Mouse (Mus musculus): Measurements from ENCODE around the gene Mrpl52. TPM values are rescaled to one million over a fixed set of nuclear protein-coding genes. Genes with fewer than 3 reads are reported as not detected.

Gene Mrpl52
- polyA plus RNA-seq, 1 experiment from 2014 or later: 228 TPM

GRCm38 (mm10) chr14:54387546-54387945, 39.2 kb upstream of the Mrpl52 start:
- Histone ChIP-seq H3K4me2 (ENCODE audit: low read length) (no peak overlapping the region), H3K27ac (ENCODE audit: low read depth, low read length) (no peak overlapping the region), H3K27me3 (replicated peaks; ENCODE audit: control insufficient read depth, insufficient read depth, low read length) (no peaks in the 10 kb centered on the region), H3K4me1 (ENCODE audit: control insufficient read depth, insufficient read depth, low read depth, low read length) (no peaks in the 10 kb centered on the region), H3K36me3 (ENCODE audit: control insufficient read depth, insufficient read depth, low read length) (no peaks in the 10 kb centered on the region), H3K9me3 (ENCODE audit: control insufficient read depth, low read length) (no peaks in the 10 kb centered on the region), H3K4me3 (ENCODE audit: low read length) (no peak overlapping the region), H3K9ac (ENCODE audit: low read depth, low read length) (no peak overlapping the region)
- WGBS: 65% methylated on average over 6 of the region's 6 CpGs
- no peak for ATAC-seq

GRCm38 (mm10) chr14:54390843-54391242, 35.9 kb upstream of the Mrpl52 start:
- H3K36me3 ChIP-seq (ENCODE audit: control insufficient read depth, insufficient read depth, low read length): no peaks in the 10 kb centered on the region
- no peak overlapping the region for H3K9ac ChIP-seq (ENCODE audit: low read depth, low read length)
- no peak for ATAC-seq
- no peak overlapping the region for H3K27ac ChIP-seq (ENCODE audit: low read depth, low read length)
- H3K27me3 ChIP-seq (replicated peaks; ENCODE audit: control insufficient read depth, insufficient read depth, low read length): no peaks in the 10 kb centered on the region
- H3K4me2 ChIP-seq (ENCODE audit: low read length): no peak overlapping the region
- H3K4me3 ChIP-seq (ENCODE audit: low read length): no peak overlapping the region
- no peaks in the 10 kb centered on the region for H3K4me1 ChIP-seq (ENCODE audit: control insufficient read depth, insufficient read depth, low read depth, low read length)
- no peaks in the 10 kb centered on the region for H3K9me3 ChIP-seq (ENCODE audit: control insufficient read depth, low read length)
- 71% methylated on average over 6 of the region's 6 CpGs for WGBS

DNA sequence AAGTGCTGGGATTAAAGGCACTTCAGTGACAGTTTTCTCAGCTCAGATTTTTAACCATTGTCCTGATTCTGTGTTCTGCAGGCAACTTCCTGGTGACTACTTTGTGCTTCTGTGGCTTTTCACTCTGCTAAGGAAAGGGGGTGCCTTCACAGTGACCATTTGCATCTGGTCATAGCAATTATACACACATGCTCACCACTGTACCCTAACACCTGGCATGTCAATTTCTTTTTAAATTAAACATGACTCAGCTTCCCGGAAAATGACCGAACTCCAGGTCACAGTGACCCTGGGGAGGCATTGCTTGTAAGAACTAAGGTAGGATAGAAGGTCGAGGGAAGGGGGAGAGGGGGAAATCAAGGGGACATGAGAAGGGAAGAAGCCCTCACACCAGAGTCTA, 32.9 kb upstream of the Mrpl52 start:
- no peaks in the 10 kb centered on the region for H3K4me1 ChIP-seq (ENCODE audit: control insufficient read depth, insufficient read depth, low read depth, low read length)
- no peak overlapping the region for H3K9ac ChIP-seq (ENCODE audit: low read depth, low read length)
- H3K36me3 ChIP-seq (ENCODE audit: control insufficient read depth, insufficient read depth, low read length): no peaks in the 10 kb centered on the region
- H3K27ac ChIP-seq (ENCODE audit: low read depth, low read length): no peak overlapping the region
- no peak for ATAC-seq
- WGBS: 81% methylated on average over 3 of the region's 3 CpGs
- H3K4me3 ChIP-seq (ENCODE audit: low read length): no peak overlapping the region
- H3K27me3 ChIP-seq (replicated peaks; ENCODE audit: control insufficient read depth, insufficient read depth, low read length): no peaks in the 10 kb centered on the region
- H3K4me2 ChIP-seq (ENCODE audit: low read length): no peak overlapping the region
- H3K9me3 ChIP-seq (ENCODE audit: control insufficient read depth, low read length): no peaks in the 10 kb centered on the region

DNA sequence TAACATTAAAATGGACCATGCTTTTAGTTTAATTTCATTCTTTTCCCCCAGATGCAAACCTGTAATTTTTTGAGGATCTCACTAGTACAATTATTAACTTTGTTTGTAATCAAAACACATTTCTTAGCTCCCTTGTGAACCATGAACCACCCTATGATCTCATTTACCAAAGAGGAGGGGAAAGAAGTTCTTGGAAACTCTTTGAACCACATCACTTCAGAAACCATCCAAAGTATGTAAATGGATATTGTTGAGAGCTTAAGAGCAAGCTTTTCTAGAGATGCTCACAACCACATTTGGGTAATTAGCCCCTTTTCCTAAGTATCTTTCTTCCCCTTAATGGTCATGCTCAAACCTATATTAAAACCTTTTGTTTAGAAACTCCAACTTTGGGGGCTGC, 32.4 kb upstream of the Mrpl52 start:
- Histone ChIP-seq H3K4me1 (ENCODE audit: control insufficient read depth, insufficient read depth, low read depth, low read length) (no peaks in the 10 kb centered on the region), H3K27ac (ENCODE audit: low read depth, low read length) (no peak overlapping the region), H3K27me3 (replicated peaks; ENCODE audit: control insufficient read depth, insufficient read depth, low read length) (no peaks in the 10 kb centered on the region), H3K36me3 (ENCODE audit: control insufficient read depth, insufficient read depth, low read length) (no peaks in the 10 kb centered on the region), H3K4me2 (ENCODE audit: low read length) (no peak overlapping the region), H3K4me3 (ENCODE audit: low read length) (no peak overlapping the region), H3K9ac (ENCODE audit: low read depth, low read length) (no peak overlapping the region), H3K9me3 (ENCODE audit: control insufficient read depth, low read length) (no peaks in the 10 kb centered on the region)
- ATAC-seq: no peak

DNA sequence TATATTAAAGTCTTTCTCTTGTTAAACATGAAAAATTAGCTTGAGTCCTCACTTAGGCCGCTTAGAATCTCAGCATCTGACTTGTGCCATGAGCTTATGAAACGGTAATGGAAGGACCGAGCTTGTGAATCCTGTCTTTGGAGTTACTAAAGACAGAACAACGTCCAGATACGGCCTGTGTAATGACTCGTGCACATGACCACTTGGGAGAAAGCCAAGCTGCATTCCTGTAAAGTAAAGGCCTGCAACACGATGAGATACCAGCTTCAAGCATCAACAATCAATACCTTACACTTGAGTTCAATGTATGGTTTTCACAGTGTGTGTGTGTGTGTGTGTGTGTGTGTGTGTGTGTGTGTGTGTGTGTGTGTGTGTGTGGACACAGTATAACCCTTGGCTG, 30.0 kb upstream of the Mrpl52 start:
- H3K36me3 ChIP-seq (ENCODE audit: control insufficient read depth, insufficient read depth, low read length): no peaks in the 10 kb centered on the region
- WGBS: 89% methylated on average over 7 of the region's 7 CpGs

DNA sequence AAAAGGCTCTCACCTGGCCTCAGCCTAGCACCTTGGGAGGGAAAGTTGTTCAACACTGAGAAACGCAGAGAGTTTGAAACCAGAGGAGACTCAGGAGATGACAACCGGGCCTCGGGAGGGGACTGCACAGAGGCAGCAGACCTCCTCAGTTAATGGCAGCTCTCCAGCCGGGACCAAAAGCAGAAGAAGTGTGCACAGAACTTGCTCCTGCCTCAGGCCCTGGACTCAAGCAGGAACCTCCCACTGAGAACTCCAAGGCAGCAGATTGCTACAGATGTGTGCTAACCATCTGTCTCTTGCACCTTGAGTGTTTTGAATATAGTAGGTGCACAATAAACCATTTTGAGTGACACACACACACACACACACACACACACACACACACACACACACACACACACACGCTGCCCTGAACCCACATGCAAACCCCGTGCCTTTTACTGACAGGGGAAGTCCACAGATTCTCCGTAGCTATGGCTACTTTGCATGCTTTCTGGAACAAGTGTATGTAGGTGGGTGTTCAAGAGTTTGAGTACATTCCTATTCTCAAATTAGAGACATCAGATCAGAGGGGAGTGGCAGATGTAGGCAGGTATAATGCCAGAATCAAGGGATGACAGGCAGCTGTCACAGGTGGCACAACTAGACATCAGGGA, 28.7 kb upstream of the Mrpl52 start:
- Histone ChIP-seq H3K4me3 (ENCODE audit: low read length) (no peak overlapping the region), H3K27ac (ENCODE audit: low read depth, low read length) (no peak overlapping the region), H3K27me3 (replicated peaks; ENCODE audit: control insufficient read depth, insufficient read depth, low read length) (no peaks in the 10 kb centered on the region), H3K36me3 (ENCODE audit: control insufficient read depth, insufficient read depth, low read length) (no peaks in the 10 kb centered on the region), H3K9ac (ENCODE audit: low read depth, low read length) (no peak overlapping the region), H3K9me3 (ENCODE audit: control insufficient read depth, low read length) (no peaks in the 10 kb centered on the region), H3K4me1 (ENCODE audit: control insufficient read depth, insufficient read depth, low read depth, low read length) (no peaks in the 10 kb centered on the region), H3K4me2 (ENCODE audit: low read length) (no peak overlapping the region)
- WGBS: 85% methylated on average over 7 of the region's 7 CpGs
- ATAC-seq: no peak

More for the DNA sequence above, 30.0 kb upstream of the Mrpl52 start:
- Histone ChIP-seq H3K9me3 (ENCODE audit: control insufficient read depth, low read length) (no peaks in the 10 kb centered on the region), H3K4me1 (ENCODE audit: control insufficient read depth, insufficient read depth, low read depth, low read length) (no peaks in the 10 kb centered on the region), H3K9ac (ENCODE audit: low read depth, low read length) (no peak overlapping the region), H3K4me3 (ENCODE audit: low read length) (no peak overlapping the region), H3K4me2 (ENCODE audit: low read length) (no peak overlapping the region), H3K27me3 (replicated peaks; ENCODE audit: control insufficient read depth, insufficient read depth, low read length) (no peaks in the 10 kb centered on the region), H3K27ac (ENCODE audit: low read depth, low read length) (no peak overlapping the region)
- ATAC-seq: no peak

DNA sequence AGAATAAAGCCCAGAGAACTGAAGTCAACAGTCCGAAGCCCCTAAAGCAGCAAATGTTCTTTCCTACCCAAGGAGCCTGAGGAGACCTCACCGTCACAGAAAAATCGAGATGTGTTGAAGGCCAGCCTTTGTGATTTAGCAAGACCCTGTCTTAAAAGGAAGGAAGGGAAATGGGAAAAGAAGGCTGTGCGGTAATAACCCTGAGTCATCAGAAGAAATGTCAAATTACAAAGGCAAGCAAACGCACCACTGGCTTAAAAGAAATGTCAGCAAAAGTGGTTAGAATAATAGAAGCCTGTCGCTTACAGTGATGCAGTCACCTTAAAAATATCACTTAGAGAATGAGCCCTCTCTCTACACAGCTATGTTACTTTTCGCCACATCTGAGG, 28.2 kb upstream of the Mrpl52 start:
- Histone ChIP-seq H3K27ac (ENCODE audit: low read depth, low read length) (no peak overlapping the region), H3K4me3 (ENCODE audit: low read length) (no peak overlapping the region)
- ATAC-seq: no peak

GRCm38 (mm10) chr14:54398921-54399382, 27.8 kb upstream of the Mrpl52 start:
- no peaks in the 10 kb centered on the region for H3K4me1 ChIP-seq (ENCODE audit: control insufficient read depth, insufficient read depth, low read depth, low read length)
- no peaks in the 10 kb centered on the region for H3K9me3 ChIP-seq (ENCODE audit: control insufficient read depth, low read length)
- no peaks in the 10 kb centered on the region for H3K27me3 ChIP-seq (replicated peaks; ENCODE audit: control insufficient read depth, insufficient read depth, low read length)
- H3K36me3 ChIP-seq (ENCODE audit: control insufficient read depth, insufficient read depth, low read length): no peaks in the 10 kb centered on the region
- H3K9ac ChIP-seq (ENCODE audit: low read depth, low read length): no peak overlapping the region
- ATAC-seq: no peak
- no peak overlapping the region for H3K4me3 ChIP-seq (ENCODE audit: low read length)
- no peak overlapping the region for H3K27ac ChIP-seq (ENCODE audit: low read depth, low read length)
- no peak overlapping the region for H3K4me2 ChIP-seq (ENCODE audit: low read length)
- 63% methylated on average over 8 of the region's 8 CpGs for WGBS

More for the DNA sequence above, 28.2 kb upstream of the Mrpl52 start:
- H3K27me3 ChIP-seq (replicated peaks; ENCODE audit: control insufficient read depth, insufficient read depth, low read length): no peaks in the 10 kb centered on the region
- H3K4me1 ChIP-seq (ENCODE audit: control insufficient read depth, insufficient read depth, low read depth, low read length): no peaks in the 10 kb centered on the region
- no peaks in the 10 kb centered on the region for H3K36me3 ChIP-seq (ENCODE audit: control insufficient read depth, insufficient read depth, low read length)
- H3K9ac ChIP-seq (ENCODE audit: low read depth, low read length): no peak overlapping the region
- no peak overlapping the region for H3K4me2 ChIP-seq (ENCODE audit: low read length)
- no peaks in the 10 kb centered on the region for H3K9me3 ChIP-seq (ENCODE audit: control insufficient read depth, low read length)
- WGBS: 84% methylated on average over 7 of the region's 7 CpGs

- WGBS: 77% methylated on average over 3 of the region's 3 CpGs
- Histone ChIP-seq H3K4me1 (ENCODE audit: control insufficient read depth, insufficient read depth, low read depth, low read length) (no peaks in the 10 kb centered on the region), H3K9ac (ENCODE audit: low read depth, low read length) (no peak overlapping the region), H3K36me3 (ENCODE audit: control insufficient read depth, insufficient read depth, low read length) (no peaks in the 10 kb centered on the region), H3K9me3 (ENCODE audit: control insufficient read depth, low read length) (no peaks in the 10 kb centered on the region), H3K4me2 (ENCODE audit: low read length) (no peak overlapping the region), H3K4me3 (ENCODE audit: low read length) (no peak overlapping the region), H3K27ac (ENCODE audit: low read depth, low read length) (no peak overlapping the region), H3K27me3 (replicated peaks; ENCODE audit: control insufficient read depth, insufficient read depth, low read length) (no peaks in the 10 kb centered on the region)
- no peak for ATAC-seq
These were observed 25.0 kb upstream of the Mrpl52 start for GRCm38 (mm10) chr14:54401723-54402122.
